Mouse (Mus musculus) gastrocnemius, postnatal 36 days (tissue): ENCODE data around the gene Hnrnpll. TPM values are rescaled to one million over a fixed set of nuclear protein-coding genes. Genes with fewer than 3 reads are reported as not detected.
"Not testable (repeated sequence)": the region's sequence is repeated elsewhere in the genome, so short reads cannot be mapped to it uniquely, and the experiment has no call there.

ENCODE experiments used
- DNase-seq, 2 experiments: peaks; one replicate each; pipeline ENCODE4 v3.0.0; 2022
- intact Hi-C: fragments of 180-260 bp; cut with DNase I; formaldehyde crosslinking; loops from one replicate; pipeline ENCODE4 v1.15.1; 2025
- total RNA-seq, 2 experiments: library from RNA; stranded (reverse); gene quantifications; 2 replicates each; pipeline ENCODE4 v1.2.3; 2021

Hnrnpll gene
- total RNA-seq, 2 experiments from 2014 or later, result 12.6 to 14.9 TPM

DNA sequence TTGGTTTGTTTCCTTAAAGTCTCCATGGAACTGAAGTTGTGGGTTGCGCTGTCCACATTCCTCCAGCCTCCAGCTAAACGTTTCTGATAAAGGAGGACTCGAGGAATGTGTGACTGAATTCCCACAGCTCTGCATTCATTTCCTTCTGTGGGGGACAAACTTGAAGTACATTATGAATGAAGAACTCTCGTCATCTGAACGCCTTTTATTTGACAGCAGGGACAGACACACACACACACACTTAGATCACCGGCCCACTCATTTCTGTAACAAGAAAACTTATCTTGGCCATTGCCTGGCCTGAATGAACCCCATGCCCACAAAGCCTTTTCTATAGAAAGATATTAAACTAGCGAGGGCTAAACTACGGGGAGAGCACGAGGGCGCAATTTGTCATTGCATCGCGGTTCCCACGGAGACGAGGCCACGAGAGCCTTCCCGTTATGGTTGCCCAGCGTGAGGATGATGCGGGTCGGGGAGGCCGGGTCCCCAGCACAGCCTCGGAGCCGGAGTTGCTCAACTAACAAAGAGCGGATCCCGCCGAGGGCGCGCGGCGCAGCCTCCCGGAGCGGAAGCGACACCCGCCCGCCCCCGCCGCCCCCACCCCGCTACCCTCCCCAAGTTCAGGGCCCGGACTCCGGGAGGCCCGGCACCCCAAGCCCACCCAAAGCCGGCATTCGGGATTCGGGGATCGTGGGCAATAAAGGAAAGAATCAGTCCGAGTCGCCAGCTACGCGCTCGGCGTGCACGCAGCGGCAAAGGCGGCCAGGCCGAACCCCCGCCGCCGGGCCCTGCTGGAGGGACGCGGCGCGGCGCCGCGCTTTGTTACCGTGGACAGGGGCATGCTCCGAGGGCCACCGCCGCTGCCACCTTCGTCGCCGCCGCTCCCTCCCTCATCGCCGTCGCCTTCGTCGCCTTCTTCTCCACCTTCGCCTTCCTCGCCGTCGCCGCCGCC lies 1.0 kb downstream of the Hnrnpll start:
- intact Hi-C loops, result no loop called here
- DNase-seq, result peak; percentile 18 to 26

- DNase-seq, result no peak
- intact Hi-C loops, result no loop called here
Observed at GRCm38 (mm10) chr17:80060151-80060550, 2.0 kb downstream of the Hnrnpll start.

DNA sequence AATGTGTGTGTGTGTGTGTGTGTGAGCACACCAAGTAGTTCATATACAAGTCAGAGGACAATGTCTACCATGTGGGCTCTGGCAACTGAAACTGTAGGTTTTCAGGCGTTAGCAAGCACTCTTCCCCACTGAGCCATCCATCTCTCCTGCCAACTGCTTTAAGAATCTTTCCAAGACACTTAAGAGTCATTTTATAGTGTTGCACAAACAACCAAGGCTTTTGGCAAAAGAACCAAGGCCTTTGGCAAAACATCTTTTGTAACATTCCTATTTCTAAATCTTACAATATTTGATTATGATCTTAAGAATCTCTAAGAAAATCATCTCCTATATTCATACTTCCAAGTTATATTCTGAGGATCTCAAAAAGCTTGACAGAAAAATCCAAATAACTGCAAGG lies 2.4 kb downstream of the Hnrnpll start:
- no peak for DNase-seq
- intact Hi-C loops, result no loop called here

DNA sequence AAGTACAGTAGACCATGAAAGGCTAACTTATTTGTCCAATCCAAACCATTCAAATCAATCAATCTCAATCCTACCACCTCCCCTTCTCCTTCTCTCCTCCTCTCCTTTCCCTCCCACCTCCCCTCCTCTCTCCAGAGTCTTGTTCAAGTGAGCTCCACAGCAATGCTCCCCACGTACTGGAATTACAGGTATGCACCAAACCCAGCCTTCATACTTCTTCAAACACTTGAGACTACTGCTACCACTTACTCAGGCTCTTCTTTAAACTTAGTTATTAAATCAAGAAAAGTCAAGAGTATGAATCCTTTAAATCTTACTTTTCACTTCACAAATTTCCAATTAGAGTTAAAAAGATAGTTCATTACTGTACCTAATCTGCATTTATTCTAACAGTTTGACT lies 3.6 kb downstream of the Hnrnpll start:
- intact Hi-C loops, result no loop called here

DNA sequence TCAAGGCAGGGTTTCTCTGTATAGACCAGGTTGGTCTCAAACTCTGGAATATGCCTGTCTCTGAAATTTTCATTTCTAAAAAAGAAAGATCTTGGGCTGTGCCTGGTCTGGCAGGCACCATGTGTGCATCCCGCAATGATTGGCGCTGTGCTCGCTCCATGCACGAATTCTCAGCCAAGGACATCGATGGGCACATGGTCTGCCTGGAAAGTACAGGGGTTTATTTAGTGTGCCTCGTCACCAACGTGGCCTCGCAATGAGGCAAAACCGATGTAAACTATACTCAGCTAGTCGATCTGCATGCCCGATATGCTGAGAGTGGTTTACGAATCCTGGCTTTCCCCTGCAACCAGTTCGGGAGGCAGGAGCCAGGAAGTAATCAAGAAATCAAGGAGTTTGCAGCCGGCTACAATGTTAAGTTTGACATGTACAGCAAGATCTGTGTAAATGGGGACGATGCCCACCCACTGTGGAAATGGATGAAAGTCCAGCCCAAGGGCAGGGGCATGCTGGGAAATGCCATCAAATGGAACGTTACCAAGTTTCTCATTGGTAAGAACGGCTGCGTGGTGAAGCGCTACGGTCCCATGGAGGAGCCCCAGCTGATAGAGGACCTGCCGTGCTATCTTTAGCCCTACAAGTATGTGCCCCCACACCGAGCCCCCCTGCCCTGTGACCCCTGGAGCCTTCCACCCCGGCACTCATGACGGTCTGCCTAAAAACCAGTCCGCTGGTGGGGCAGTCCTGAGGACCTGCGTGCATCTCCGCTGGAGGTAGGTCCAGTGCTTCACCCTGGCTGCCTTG lies 8.0 kb downstream of the Hnrnpll start:
- DNase-seq, result no peak
- intact Hi-C loops, result loop anchor here (5.0 kb wide), 1 partner anchor 73 kb away; the partner anchor contains the start of gene Galm

More for the DNA sequence above, 3.6 kb downstream of the Hnrnpll start:
- no peak for DNase-seq

DNA sequence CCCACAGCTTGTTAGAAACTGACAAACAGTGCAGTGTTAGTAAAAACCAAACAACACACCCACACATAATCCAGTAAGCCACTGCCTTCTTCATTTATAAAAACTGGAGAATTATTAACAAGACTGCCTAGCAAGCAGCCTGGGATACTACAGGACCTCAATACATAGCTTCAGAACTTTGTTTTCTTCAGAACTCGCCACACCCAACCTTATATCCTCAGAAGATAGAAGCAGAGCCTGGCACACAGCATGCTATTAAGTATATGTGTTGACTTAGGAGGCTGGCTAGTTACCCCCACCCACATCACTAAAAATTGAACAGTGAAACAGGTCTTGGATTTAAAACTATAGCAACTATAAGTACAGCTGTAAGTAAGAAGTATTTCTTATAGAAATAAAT lies 10.5 kb downstream of the Hnrnpll start:
- intact Hi-C loops, result loop anchor here (5.0 kb wide), 1 partner anchor 76 kb away; the partner anchor contains the start of gene Galm
- DNase-seq, result no peak

- DNase-seq, result not testable (repeated sequence)
- intact Hi-C loops, result loop anchor here (2.0 kb wide), 1 partner anchor 132 kb away; no protein-coding TSS in a partner anchor
Observed at GRCm38 (mm10) chr17:80049300-80049699, 12.8 kb downstream of the Hnrnpll start.

- intact Hi-C loops, result loop anchor here (2.0 kb wide), 1 partner anchor 133 kb away; no protein-coding TSS in a partner anchor
- DNase-seq, result peak in 1 of 2 experiments; percentile 45
Observed at GRCm38 (mm10) chr17:80048230-80048629, 13.9 kb downstream of the Hnrnpll start.

DNA sequence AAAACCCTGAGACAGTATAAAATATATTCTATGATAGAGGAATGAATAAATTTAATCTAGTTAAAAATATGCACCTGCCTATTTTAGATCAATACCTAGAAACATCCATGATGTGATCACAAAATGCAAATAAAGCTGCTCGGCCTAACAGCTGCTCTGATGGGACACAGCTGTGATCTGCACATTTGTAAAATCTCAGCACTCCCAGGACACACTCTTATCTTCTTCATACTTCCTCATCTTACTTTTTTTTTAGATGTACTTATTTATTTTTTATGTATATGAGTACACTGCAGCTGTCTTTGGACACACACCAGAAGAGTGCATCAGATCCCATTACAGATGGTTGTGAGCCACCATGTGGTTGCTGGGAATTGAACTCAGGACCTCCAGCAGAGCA lies 20.4 kb downstream of the Hnrnpll start:
- intact Hi-C loops, result no loop called here

DNA sequence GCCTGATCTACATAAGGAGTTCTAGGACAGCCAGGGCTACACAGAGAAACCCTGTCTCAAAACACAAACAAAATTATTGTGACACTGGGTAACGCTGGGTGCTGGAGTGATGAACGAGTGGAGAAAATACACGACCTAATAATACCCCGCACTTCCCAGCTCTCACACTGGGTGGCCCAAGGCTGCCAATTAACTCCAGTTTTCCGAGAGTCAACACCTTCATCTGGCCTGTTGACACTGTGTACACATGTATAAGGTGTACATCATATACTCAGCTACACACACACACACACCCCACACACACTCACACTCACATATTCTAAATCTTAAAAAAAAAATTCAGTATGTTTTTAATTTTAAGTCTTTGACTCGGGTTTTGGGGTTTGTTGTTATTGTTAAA lies 33.5 kb downstream of the Hnrnpll start:
- intact Hi-C loops, result no loop called here

More for the DNA sequence above, 20.4 kb downstream of the Hnrnpll start:
- DNase-seq, result no peak

DNA sequence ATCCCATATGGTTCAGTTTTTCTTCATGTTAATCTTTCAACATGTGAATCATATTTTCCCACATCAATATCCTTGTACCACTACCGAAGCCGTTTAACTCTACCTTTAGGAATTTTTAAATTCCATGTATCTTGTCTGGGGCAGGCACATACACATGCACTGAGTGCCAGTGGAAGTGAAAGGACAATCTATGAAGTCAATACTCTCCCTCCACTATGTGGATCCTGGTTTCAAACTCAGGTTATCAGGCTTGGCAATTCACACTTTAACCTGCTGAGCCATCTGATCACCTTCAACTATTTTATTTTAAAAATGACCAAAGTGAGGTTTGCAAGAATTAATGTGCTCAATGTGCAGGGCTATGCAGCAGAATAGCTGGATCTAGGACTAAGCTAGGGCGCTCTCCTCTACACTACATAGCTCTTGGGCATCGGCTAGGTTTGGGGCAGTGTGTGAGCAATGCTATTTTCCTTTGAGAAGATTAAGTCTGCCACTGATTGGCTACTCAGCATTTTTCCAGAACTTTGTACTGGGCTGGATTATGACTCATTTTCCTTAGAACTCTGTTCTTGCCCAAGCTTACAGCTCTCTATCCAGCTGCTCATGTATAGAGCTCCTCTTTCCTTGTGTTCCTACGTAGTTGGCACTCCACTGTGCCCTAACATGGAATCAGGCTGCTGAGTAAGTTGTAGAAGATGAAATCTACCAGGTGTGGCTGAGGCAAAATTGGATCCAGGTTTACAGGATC lies 35.8 kb downstream of the Hnrnpll start:
- no peak for DNase-seq
- intact Hi-C loops, result no loop called here

More for the DNA sequence above, 33.5 kb downstream of the Hnrnpll start:
- no peak for DNase-seq

- intact Hi-C loops, result no loop called here
- no peak for DNase-seq
Observed at GRCm38 (mm10) chr17:80022090-80022489, 40.0 kb downstream of the Hnrnpll start.

DNA sequence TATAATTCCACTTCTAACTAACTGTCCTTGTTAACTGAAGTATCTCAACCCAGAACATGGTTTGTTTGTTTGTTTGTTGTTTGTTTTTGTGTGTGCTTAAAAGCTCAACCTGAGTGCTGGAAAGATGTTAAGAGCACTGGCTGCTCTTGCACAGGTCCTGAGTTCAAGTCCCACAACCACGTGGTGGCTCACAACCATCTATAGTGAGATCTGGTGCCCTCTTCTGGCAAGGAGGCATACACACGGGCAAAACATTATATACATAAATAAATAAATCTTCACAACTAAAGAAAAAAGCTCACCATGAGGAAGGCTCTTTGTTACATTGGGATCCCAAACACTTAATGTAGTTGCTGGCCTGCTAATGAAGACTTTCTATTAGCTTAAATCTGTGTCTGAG lies 41.6 kb downstream of the Hnrnpll start:
- intact Hi-C loops, result no loop called here
- DNase-seq, result no peak

DNA sequence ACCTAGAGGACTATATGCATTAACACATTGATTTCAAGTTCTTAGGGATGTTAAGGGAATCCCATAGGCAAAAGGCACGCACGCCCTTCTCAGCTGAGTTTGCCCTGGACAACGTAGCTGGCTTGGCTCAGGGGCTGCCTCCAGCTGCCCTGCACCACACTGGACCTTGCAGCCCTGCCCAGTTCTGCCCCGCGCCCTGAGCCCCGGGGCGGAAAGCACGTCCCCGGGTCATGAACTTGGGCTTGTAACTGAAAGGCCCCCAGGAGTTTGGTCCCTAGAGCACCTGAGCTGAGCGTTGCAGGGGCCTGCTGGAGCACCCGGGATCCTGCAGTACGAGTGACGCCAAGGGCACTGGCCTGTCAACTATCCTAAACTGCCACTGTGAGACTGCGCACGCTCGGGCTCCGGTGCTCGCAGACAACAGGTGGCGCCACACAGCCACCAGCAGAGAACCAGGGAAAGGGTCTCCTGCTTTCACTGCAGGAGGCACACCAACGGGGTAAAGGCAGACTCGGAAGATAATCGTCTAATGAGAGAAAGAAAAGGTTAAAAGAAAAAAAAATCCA lies 43.1 kb downstream of the Hnrnpll start:
- intact Hi-C loops, result loop anchor here (10.0 kb wide), 1 partner anchor 664 kb away; the partner anchor contains the start of gene Cdc42ep3
- DNase-seq, result peak in 1 of 2 experiments; percentile 28

DNA sequence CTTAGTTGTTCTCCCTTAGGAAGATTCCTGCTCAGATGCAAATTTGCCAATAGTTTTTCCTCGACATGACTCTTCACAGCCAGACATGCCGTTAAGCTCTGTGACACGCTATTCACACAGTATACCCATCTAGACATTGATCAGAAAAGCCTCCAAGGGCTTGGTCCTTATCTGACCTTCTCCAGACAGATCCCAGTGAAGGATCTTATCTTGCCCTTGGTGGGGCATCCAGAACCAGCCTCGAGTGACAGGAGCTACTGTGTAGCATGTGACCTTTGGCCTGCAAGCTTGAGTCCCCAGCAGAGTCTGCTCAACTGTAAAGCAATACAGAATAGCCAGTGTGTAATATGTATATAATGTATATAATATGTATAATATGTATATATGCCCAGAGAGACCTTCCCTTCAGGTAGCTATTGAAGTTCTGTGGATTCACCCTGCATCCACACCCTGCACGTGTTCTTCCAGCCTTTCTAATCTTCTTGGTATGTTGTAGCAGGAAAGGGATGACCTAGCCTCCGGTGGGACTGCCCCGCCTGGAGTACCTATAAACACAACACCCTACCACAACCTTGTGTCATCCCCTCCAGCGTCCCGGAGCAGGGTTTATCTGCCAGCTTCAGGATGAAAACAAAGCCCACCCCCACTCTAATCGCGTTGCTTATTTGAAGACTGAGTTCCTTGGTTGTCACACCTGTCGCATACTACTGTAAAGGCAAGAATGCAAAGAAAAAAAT lies 43.7 kb downstream of the Hnrnpll start:
- no peak for DNase-seq

DNA sequence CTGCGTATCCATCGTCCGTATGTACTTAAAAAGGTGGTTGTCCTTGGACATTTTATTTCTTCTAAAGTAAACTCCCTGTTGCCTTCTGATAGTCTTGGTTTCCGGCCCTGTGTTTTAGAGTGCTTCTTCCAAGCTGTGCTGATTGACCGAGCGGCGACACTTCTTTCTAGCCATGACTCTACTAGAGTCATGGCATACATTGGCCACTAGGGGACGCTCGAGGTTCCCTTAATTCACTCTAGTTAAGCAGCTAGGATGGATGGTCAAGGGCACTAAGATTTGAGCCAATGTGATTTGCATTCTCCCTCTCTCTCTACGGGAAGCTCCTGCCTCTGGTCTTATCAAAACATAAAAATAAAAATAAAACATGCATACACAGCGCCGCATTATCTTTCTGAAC lies 44.7 kb downstream of the Hnrnpll start:
- intact Hi-C loops, result loop anchor here (10.0 kb wide), 1 partner anchor 663 kb away; the partner anchor contains the start of gene Cdc42ep3
- peak in 1 of 2 experiments; percentile 40 for DNase-seq

More for the DNA sequence above, 43.7 kb downstream of the Hnrnpll start:
- intact Hi-C loops, result loop anchor here (10.0 kb wide), 1 partner anchor 664 kb away; the partner anchor contains the start of gene Cdc42ep3

GRCm38 (mm10) chr17:80016400-80016799 lies 45.7 kb downstream of the Hnrnpll start:
- intact Hi-C loops, result loop anchor here (10.0 kb wide), 1 partner anchor 662 kb away; the partner anchor contains the start of gene Cdc42ep3

GRCm38 (mm10) chr17:80014361-80014809 lies 47.7 kb downstream of the Hnrnpll start:
- DNase-seq, result no peak
- intact Hi-C loops, result loop anchor here (10.0 kb wide), 1 partner anchor 660 kb away; the partner anchor contains the start of gene Cdc42ep3

More at GRCm38 (mm10) chr17:80016400-80016799, 45.7 kb downstream of the Hnrnpll start:
- DNase-seq, result not testable (repeated sequence)
